Mouse (Mus musculus) brain, embryonic 14.5 days (tissue): ENCODE data around the gene Camk2d. TPM values are rescaled to one million over a fixed set of nuclear protein-coding genes. Genes with fewer than 3 reads are reported as not detected.

ENCODE experiments used
- DNase-seq: peaks from one replicate; pipeline ENCODE4 v3.0.0-alpha.2; 2011; ENCODE audit warnings: low read depth
- CTCF ChIP-seq: fragments of 200-500 bp; IDR thresholded peaks from 2 replicates; pipeline ENCODE4 v1.5.1; 2012; ENCODE audit warnings: inconsistent platforms, mild to moderate bottlenecking, moderate library complexity, borderline replicate concordance; ENCODE audit not compliant: insufficient read depth, insufficient read length; ENCODE audit errors: extremely low read depth
- POLR2A ChIP-seq: fragments of 200-500 bp; IDR thresholded peaks from 2 replicates; pipeline ENCODE4 v1.6.1; 2012; ENCODE audit warnings: mild to moderate bottlenecking, inconsistent platforms, borderline replicate concordance; ENCODE audit not compliant: poor library complexity, insufficient read depth, insufficient read length, severe bottlenecking; ENCODE audit errors: extremely low read depth
- polyA plus RNA-seq: library from polyadenylated mRNA; depleted of rRNA; stranded (reverse); fragments of >200 nt; gene quantifications from 2 replicates; pipeline ENCODE4 v1.2.3, GENCODE M21; 2012

Camk2d gene
- polyA plus RNA-seq, 1 experiment, result 84.1 TPM

- no peak for TF ChIP-seq POLR2A
- peak; percentile 84 for TF ChIP-seq CTCF
Measured at GRCm38 (mm10) chr3:126771541-126771940, 175.4 kb downstream of the Camk2d start.

GRCm38 (mm10) chr3:126776001-126776400 is 179.9 kb downstream of the Camk2d start:
- TF ChIP-seq POLR2A, result no peak
- DNase-seq, result no peak

More at GRCm38 (mm10) chr3:126771541-126771940, 175.4 kb downstream of the Camk2d start:
- peak; percentile 87 for DNase-seq

DNA sequence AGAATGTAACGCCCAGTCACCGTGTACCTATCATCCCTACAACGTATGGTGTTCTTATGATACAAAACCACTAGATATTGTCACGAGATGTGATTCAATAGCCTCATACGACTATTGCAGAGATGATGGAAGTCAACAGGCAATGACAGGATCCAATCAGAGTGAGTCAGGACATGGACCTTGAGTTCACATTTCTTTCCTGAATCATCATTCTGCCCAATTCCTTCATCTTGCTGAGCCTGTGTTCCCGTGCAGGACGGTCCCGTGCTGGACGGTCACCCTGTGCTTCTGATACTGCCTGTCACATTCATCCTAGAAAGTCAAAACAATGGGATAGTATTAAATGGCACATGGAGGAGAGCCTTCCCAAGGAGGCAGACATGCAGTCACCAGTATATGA is 181.0 kb downstream of the Camk2d start:
- no peak for DNase-seq
- TF ChIP-seq CTCF, result no peak
- TF ChIP-seq POLR2A, result no peak

DNA sequence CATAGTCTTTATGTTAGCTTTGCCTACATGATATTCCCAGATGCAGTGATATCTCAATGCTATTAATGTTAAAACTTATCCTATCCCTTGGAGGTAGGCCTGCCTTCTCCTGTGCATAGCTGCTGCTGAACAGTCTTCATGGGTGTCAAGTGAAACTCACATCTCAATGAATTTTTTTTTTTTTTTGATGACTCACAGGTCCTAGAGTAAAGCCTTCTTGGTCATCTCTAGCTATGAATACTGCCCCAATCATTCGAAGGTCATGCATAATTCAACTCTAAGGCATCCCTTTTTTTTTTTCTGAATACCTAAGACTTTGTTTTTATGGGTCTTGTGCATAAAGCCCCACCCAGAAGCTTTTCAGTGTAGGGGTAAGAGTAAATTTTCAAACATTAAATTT is 181.8 kb downstream of the Camk2d start:
- DNase-seq, result no peak
- TF ChIP-seq POLR2A (no peak), CTCF (no peak)

- DNase-seq, result no peak
- TF ChIP-seq POLR2A (no peak), CTCF (no peak)
Measured at GRCm38 (mm10) chr3:126780014-126780615, 184.0 kb downstream of the Camk2d start.

DNA sequence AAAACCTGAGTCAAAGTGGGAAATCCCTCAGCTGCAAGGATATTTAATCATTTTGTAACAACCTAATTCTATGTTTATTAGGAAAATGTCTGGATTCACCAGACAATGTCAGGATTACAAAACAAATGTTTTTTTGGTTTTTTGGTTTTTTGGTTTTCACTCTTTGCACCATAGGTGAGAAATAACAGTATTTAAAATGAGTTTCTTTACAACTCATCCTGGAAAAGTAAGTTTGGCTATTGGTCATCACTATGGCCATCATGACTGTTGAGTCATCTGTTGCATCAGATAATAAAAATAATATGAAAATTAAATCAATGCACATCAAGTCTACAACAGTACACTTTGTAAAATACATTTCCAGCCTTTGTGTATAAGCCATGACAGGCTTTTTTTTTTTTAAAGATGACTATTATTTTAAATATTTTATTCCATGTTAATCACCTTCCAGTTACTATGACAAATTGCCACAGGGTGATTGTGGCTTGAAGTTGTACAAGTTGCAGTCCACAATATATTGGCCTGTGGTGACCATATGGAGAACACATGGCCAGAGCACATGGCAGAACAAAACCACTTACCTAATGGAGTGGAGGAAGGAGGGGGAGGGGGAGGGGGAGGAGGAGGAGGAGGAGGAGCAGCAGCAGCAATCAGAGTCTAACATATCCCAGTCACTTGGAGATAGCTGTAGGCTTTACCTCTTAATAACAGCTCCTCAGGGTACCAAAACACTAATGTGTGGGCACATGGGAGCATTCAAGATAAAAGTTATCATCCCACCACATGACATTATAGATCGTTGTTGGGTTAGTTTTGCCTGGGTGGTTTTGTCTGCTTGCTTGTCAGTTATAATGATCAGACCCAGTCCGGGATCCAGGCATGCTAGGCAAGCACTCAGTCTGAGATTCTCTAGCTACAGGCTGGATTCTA is 197.2 kb downstream of the Camk2d start:
- no peak for TF ChIP-seq CTCF
- TF ChIP-seq POLR2A, result no peak

DNA sequence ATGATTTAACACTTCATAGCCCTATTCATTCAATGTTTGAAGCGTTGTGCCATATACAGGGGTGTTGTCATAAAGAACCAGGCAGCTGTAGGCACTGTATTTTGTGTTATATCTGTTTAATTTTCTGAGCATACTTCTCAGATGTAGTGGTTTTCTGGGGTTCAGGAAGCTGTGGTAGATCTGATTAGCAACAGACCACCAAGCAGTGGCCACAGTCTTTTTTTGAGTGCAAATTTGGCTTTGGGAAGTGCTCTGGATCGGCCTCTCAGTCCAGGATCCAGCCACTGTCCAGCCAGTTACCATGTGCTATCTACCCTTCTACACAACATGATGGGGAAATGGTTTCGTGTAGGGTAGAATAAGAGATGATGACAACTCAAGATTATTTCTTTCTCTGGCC is 199.8 kb downstream of the Camk2d start:
- DNase-seq, result no peak
- TF ChIP-seq CTCF, result no peak
- no peak for TF ChIP-seq POLR2A

More for the DNA sequence above, 197.2 kb downstream of the Camk2d start:
- DNase-seq, result no peak

DNA sequence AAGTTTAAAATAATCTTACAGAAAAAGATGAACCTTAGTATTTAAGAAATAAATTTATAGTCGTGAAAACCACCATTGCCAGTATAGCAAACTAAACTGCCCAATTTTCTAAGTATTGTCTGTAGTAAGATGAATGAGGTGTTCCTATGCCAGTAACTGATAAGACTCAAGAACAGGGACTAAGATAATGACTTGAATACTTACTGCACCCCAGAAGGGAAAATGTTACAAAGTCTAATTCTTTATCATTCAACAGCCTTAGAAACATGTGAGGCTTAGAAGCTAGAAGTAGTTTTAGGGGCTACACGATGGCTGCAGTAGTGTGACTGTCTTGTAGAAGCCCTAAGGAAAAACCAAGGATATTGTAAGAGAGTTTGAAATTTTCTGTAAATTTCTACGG is 200.9 kb downstream of the Camk2d start:
- no peak for TF ChIP-seq CTCF
- TF ChIP-seq POLR2A, result no peak
- DNase-seq, result no peak

- no peak for DNase-seq
- TF ChIP-seq POLR2A (no peak), CTCF (no peak)
Measured at GRCm38 (mm10) chr3:126797810-126798209, 201.7 kb downstream of the Camk2d start.

GRCm38 (mm10) chr3:126802988-126803387 is 206.9 kb downstream of the Camk2d start:
- TF ChIP-seq CTCF (no peak), POLR2A (no peak)
- DNase-seq, result no peak

DNA sequence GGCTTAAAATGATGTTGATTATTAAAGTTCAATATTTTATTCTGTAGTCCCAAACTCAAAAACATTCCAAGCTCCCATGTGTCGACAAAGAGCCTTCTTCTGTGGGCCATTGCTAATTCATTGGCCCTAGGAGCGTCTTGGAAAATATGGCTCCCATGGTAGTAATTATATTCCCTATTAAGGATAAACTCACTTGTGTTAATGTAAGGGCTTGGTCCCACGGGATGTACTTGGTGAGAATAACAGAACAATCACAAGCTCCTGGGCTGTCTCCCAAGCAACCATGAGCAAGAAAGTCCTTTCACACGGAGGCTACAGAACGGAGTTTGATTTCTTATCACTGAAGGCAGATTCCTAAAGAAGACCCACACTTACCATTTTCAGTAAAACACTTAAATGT is 208.9 kb downstream of the Camk2d start:
- no peak for TF ChIP-seq POLR2A
- no peak for TF ChIP-seq CTCF
- DNase-seq, result peak; percentile 6
